Mouse (Mus musculus) ES-E14 (cell line): ENCODE measurements at regions not wholly inside any gene's neighbourhood (a gene's known extent, or its start where the extent isn't known, plus 50 kb on each side); places are given as distances from the start of the nearest gene placed in this dataset.

Source experiments
- DNase-seq: peaks from one replicate; pipeline ENCODE4 v3.0.0-alpha.2; 2013; ENCODE audit warnings: low read depth, low spot score
- H3K27ac ChIP-seq: 2 replicates; pipeline ENCODE4 v1.5.1; 2012; ENCODE audit warnings: low read depth, mild to moderate bottlenecking, low read length, moderate library complexity, mixed read lengths; ENCODE audit not compliant: poor library complexity, insufficient read depth, severe bottlenecking
- H3K36me3 ChIP-seq: 2 replicates; pipeline ENCODE4 v1.6.1; 2012; ENCODE audit warnings: mild to moderate bottlenecking, low read length, moderate library complexity, mixed read lengths; ENCODE audit not compliant: control insufficient read depth, poor library complexity, insufficient read depth, severe bottlenecking
- H3K4me1 ChIP-seq, 2 experiments: fragments of 150-350 bp in 1 of 2; sonication (generic) in 1 of 2; 2 replicates each; pipeline ENCODE4 v1.6.1; 2012; ENCODE audit warnings: low read length in 2 of 2, mild to moderate bottlenecking in 1 of 2, mixed read lengths in 1 of 2; ENCODE audit not compliant: control insufficient read depth in 2 of 2, insufficient read depth in 2 of 2, poor library complexity in 1 of 2
- H3K4me3 ChIP-seq, 2 experiments: fragments of 150-350 bp in 1 of 2; sonication (generic) in 1 of 2; 2 replicates each; pipeline ENCODE4 v1.5.1; 2012; ENCODE audit warnings: low read length in 2 of 2, low read depth in 1 of 2, mild to moderate bottlenecking in 1 of 2, mixed read lengths in 1 of 2; ENCODE audit not compliant: insufficient read depth in 1 of 2, poor library complexity in 1 of 2, severe bottlenecking in 1 of 2
- H3K9ac ChIP-seq: 2 replicates; pipeline ENCODE4 v1.6.1; 2012; ENCODE audit warnings: low read depth, mild to moderate bottlenecking, low read length, mixed read lengths; ENCODE audit not compliant: poor library complexity, insufficient read depth, severe bottlenecking
- H3K9me3 ChIP-seq: fragments of 150-350 bp; sonication (generic); 2 replicates; pipeline ENCODE4 v1.6.1; 2012; ENCODE audit warnings: low read depth, mild to moderate bottlenecking, low read length; ENCODE audit not compliant: control insufficient read depth, insufficient read depth
- CHD2 ChIP-seq: IDR thresholded peaks from 2 replicates; pipeline ENCODE4 v1.6.1; 2014; ENCODE audit warnings: mild to moderate bottlenecking, low read depth, low read length, inconsistent platforms
- HCFC1 ChIP-seq: IDR thresholded peaks from 2 replicates; pipeline ENCODE4 v1.6.1; 2012; ENCODE audit warnings: low read length, inconsistent platforms, borderline replicate concordance; ENCODE audit not compliant: insufficient read depth
- MAFK ChIP-seq: IDR thresholded peaks from 2 replicates; pipeline ENCODE4 v1.6.1; 2014; ENCODE audit warnings: mild to moderate bottlenecking, low read depth, low read length, inconsistent platforms; ENCODE audit not compliant: insufficient read depth
- ZC3H11A ChIP-seq: IDR thresholded peaks from 2 replicates; pipeline ENCODE4 v1.6.1; 2012; ENCODE audit warnings: low read depth, mild to moderate bottlenecking, inconsistent platforms, low read length, borderline replicate concordance
- ZNF384 ChIP-seq: IDR thresholded peaks from 2 replicates; pipeline ENCODE4 v1.6.1; 2012; ENCODE audit warnings: low read depth, low read length, inconsistent platforms
- in situ Hi-C, 2 experiments: fragments of 600-800 bp; cut with MboI; formaldehyde crosslinking; loops; one replicate each; pipeline ENCODE4 v1.15.1; 2025; ENCODE audit warnings: low sequenced_read_pairs in 2 of 2, inconsistent platforms in 1 of 2; ENCODE audit not compliant: unreplicated experiment in 2 of 2

DNA sequence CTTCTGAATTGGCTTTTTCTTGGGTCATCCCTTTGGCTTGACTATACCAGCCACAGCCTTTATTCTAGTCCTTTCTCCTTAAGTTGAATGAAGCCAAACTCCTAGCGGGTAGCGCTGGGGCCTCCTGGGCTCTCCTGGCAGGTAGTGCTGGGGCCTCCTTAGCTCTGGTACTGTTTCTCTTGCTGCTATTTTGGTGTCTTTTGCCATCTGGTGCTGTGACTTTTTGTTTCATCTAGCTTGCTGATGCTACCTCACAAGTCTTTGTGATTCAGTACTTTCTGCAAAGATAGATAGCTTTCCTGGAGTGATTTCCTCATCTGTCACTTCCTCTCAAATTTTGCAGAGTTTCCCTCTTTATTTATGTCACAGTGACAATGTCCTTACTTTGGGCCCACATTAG, 90.1 kb downstream of the Tmem200c start:
- Histone ChIP-seq H3K4me1 (no peaks in the 10 kb centered on the region), H3K27ac (no peak overlapping the region), H3K9ac (no peak overlapping the region), H3K36me3 (no peaks in the 10 kb centered on the region), H3K4me3 (no peak overlapping the region), H3K9me3 (no peaks in the 10 kb centered on the region)
- TF ChIP-seq CHD2 = no peak
- no peak for TF ChIP-seq HCFC1
- no peak for TF ChIP-seq MAFK
- TF ChIP-seq ZC3H11A = no peak
- no peak for TF ChIP-seq ZNF384
- no peak for DNase-seq
- in situ Hi-C loops = no loop called here

DNA sequence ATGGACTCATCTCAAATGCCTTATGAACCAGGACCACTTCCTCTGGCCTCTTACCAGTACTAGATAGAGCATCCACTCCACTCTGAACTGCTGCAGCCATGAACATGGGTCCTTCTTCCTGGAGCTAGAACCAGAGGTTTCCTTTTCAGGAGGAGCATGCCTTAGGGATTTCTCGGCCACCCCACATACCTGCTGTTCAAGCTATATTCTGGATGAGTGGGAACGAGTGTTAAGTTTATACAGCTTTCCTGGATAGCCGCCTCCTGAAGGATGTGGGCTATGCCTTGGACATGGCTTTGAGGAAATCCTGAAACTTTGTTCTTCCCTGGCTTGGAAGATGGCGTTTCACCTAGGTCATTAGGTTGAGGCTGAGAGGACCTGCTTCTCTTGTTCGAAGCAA, 91.8 kb downstream of the Tmem200c start:
- Histone ChIP-seq H3K36me3 (no peaks in the 10 kb centered on the region), H3K9me3 (no peaks in the 10 kb centered on the region), H3K4me1 (no peaks in the 10 kb centered on the region), H3K9ac (no peak overlapping the region), H3K4me3 (no peak overlapping the region), H3K27ac (no peak overlapping the region)
- TF ChIP-seq ZNF384 = no peak
- TF ChIP-seq HCFC1 = no peak
- TF ChIP-seq MAFK = no peak
- TF ChIP-seq ZC3H11A = no peak
- no peak for TF ChIP-seq CHD2
- in situ Hi-C loops = no loop called here
- DNase-seq = no peak

DNA sequence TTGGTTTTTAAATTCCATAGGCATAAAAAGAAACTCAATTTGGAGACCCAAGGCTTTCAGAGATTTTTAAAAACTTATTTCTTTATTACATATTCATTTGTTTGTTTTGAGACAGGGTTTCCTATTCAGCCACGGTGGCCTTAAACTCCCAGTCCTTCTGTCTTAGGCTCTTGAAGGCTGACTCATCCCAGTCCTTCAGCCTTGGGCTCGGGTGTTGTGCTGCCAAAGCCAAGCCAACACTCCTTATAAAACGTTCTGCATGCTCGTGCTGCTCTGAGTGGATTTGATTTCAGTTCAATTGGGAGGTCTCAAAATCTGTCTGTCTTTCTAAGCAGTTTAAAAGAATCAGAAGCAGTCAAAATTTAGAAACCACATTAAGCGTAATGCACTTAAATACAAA, 96.8 kb downstream of the Tmem200c start:
- Histone ChIP-seq H3K4me1 (no peaks in the 10 kb centered on the region; a peak in 2 of 4 replicates), H3K36me3 (no peaks in the 10 kb centered on the region), H3K27ac (no peak overlapping the region), H3K4me3 (no peak overlapping the region), H3K9ac (no peak overlapping the region), H3K9me3 (no peaks in the 10 kb centered on the region)
- no peak for DNase-seq
- no peak for TF ChIP-seq HCFC1
- no peak for TF ChIP-seq CHD2
- no peak for TF ChIP-seq ZC3H11A
- TF ChIP-seq MAFK = no peak
- no peak for TF ChIP-seq ZNF384
- in situ Hi-C loops = no loop called here

DNA sequence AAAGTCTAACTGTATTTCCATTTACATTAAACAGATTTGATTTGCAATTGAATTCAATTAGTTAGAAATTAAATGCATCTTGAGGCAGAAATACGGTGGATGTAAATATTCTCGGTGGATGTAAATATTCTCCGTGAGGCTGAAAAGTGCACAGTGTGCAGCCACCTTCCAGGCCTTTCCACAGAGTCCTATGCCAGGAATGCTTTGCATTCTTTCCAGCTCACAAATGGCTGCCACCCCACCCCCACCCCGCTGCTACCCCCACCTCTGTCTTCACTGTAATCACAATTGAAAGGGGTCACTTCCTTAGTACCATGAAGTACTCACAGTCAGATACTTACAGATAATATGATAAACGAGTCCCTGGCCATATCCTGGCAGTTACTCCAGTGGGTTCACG, 101.0 kb downstream of the Tmem200c start:
- Histone ChIP-seq H3K36me3 (no peaks in the 10 kb centered on the region), H3K27ac (no peak overlapping the region), H3K4me3 (no peak overlapping the region), H3K9ac (no peak overlapping the region), H3K4me1 (no peaks in the 10 kb centered on the region; a peak in 2 of 4 replicates), H3K9me3 (no peaks in the 10 kb centered on the region)
- DNase-seq = no peak
- TF ChIP-seq HCFC1 (no peak), ZC3H11A (no peak), CHD2 (no peak), MAFK (no peak), ZNF384 (no peak)
- in situ Hi-C loops = no loop called here

DNA sequence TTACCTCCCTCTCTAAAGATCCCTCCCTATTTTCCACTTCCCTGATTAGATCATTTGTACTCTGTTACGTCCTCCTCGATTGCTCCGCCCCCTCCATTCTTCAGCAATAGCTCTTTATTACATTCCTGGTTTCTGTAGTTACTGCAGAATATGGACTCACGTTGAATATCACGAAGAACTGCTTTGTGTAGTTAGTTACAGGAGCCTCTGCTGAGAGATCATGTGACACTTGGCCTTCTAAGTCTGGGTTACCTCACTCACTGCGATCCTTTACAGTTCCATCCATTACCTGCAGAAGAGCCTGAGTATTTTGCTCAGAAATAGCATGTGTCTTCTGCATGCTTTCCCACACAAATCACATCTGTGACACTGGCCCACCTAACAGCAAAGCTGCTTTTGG, 102.3 kb downstream of the Tmem200c start:
- no peak overlapping the region for H3K4me3 ChIP-seq
- no peaks in the 10 kb centered on the region; a peak in 2 of 4 replicates for H3K4me1 ChIP-seq
- no peaks in the 10 kb centered on the region for H3K36me3 ChIP-seq
- no peak overlapping the region for H3K9ac ChIP-seq
- no peak for TF ChIP-seq ZC3H11A
- no peak for TF ChIP-seq HCFC1
- TF ChIP-seq ZNF384 = no peak
- TF ChIP-seq MAFK = no peak
- no peak for TF ChIP-seq CHD2
- no peak for DNase-seq
- no peak overlapping the region for H3K27ac ChIP-seq
- in situ Hi-C loops = no loop called here
- no peaks in the 10 kb centered on the region for H3K9me3 ChIP-seq
